Mouse (Mus musculus): ENCODE data around the gene Nlrx1.
"Not testable (repeated sequence)": the region's sequence is repeated elsewhere in the genome, so short reads cannot be mapped to it uniquely, and the experiment has no call there.

Gene Nlrx1

GRCm38 (mm10) chr9:44268432-44268831 lies at the start of gene Nlrx1:
TSS of gene Nlrx1 (minus strand) at chr9:44268599.
- DNase-seq (ENCODE audit: low spot score) = no peak

DNA sequence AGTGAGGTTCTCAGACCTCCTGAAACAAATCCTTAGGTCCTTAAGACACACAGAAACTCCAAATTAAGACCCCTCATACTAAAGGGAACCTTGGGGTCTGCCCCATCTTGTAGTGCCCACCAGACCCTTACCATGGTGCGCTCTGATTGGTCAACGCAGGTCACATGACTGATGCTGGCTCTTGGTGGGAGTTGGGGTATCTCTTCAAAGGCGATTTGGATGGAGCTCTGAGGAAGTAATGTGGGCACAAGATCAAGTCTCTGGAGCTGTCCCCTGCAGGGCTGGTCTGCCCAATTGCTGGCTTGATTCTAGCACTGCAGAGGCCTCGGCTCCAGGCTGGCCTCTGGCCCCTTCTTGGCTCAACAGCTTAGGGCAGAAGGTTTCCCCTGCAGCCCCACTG lies 49.1 kb upstream of the Nlrx1 start:
- DNase-seq (ENCODE audit: low spot score) = no peak

GRCm38 (mm10) chr9:44314910-44315309 lies 46.5 kb upstream of the Nlrx1 start:
- no peak for DNase-seq (ENCODE audit: low spot score)

- no peak for DNase-seq (ENCODE audit: low spot score)
These were observed 45.8 kb upstream of the Nlrx1 start for GRCm38 (mm10) chr9:44314257-44314547.

DNA sequence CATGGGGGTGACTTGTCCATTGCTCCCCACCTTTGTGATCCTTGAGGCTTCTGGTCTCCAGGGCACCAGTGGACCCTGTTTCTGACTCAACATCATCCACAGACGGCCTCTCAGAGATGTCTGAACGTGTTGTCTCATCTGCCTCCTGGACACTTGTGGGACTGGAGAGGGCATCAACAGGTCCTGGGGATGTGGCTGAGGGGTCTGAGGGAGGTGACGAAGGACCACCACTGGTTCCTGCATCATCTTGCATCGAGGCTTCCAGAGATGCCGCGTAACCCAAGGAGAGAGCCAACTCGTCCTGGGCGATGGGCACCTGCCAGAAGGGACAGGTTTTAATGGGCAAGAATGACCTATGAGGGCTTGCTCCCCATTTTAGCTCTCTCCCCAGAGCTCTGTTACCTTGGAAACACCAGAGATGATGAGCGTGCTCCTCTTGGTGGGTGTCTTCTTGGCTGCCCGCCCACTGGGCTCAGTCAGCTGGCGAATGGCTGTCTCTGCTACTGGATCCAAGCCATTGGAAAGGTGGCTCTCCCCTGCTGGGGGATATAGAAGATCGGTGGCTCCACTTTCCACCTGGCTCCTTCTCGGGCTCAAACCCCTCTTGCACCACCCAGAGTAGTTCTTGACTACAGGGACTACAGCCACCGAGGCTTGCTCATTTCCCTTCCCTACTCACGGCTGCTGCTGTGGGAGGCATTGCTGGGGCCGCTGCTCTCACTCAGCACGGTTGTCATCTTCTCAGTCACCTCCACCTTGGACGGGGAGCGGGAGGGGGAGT lies 45.3 kb upstream of the Nlrx1 start:
- DNase-seq (ENCODE audit: low spot score) = peak; percentile 71

DNA sequence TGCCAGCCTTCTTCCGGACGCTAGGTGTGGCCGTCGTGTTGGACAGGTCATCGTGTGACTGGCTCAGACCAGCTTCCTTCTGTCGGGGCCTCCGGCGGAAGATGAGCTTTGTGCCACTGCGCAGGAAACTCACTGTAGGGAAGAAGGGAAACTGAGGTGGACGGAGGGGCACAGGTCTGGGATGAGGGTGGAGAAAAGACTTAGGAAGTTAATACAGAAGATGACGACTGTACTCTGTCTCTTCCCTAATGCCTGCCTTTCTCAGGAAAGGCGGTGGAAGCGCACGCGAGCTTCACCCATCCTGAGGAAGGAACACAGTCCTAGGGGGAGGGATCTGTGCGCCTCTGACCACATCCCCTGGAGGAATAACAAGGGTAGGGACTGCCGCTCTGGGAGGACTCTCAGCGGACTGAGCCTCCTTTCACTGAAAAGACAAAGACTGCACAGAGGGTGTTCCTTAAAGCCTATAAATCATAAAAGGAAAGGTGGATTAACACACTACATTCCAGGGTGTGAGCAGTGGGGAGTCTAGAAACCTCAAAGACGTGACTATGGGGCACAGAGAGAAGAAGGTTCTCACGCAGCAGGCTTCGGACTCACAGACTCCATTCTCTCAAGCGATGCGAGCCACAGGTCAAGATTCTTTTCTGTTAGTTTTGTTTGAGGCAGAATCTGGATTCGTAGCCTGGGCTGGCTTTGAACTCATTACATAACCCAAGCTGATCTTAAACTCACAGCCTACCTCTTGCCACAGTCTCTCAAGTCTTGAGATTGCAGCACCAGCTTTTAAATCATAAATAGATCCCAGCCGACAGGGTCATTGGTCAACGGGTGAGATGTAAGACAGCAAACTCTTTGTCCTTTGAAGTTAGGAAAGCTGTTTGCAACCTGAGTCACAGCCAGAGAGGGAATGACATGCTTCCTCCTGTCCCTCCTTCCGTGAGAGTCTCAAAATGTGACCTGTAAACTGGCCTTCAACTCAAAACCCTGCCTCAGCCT lies 43.0 kb upstream of the Nlrx1 start:
- DNase-seq (ENCODE audit: low spot score) = no peak

DNA sequence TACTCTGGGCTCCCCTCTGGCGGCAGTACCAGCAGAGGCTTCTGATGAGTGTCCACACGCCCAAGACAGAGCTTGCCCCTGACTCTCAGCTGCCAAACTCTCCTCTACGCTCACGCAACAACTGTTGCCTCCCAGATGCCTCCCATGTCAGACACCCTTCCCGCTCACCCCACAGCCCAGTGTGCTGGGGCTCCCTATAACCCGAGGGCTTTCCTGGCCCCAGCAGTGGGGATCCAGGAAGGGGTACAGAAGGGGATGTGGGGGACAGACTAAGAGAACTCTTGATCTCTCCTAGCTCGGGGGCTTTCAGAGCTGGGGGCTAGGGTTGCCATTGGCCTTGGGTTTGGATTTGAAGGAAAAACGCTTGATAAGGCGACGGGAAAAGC lies 42.3 kb upstream of the Nlrx1 start:
- DNase-seq (ENCODE audit: low spot score) = no peak

DNA sequence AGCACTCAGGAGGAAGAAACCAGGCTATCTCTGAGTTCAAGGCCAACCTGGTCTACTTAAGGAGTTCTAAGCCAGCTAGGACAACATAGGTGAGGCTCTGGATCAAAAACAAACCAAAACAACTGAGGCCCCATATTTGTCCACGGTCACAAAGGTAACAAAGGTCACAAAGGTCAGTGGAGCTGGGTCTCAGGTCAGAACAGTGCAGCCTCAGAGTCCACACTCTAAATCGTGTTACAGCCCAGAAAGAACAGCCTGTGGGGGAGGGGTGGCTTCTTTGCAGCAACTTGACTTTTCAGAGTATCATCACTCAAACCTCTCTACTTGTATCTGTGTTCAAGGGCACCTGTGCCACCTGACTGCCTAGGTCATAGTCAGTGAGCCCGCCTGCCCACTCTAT lies 41.4 kb upstream of the Nlrx1 start:
- no peak for DNase-seq (ENCODE audit: low spot score)

GRCm38 (mm10) chr9:44307248-44307647 lies 38.8 kb upstream of the Nlrx1 start:
- no peak for DNase-seq (ENCODE audit: low spot score)

DNA sequence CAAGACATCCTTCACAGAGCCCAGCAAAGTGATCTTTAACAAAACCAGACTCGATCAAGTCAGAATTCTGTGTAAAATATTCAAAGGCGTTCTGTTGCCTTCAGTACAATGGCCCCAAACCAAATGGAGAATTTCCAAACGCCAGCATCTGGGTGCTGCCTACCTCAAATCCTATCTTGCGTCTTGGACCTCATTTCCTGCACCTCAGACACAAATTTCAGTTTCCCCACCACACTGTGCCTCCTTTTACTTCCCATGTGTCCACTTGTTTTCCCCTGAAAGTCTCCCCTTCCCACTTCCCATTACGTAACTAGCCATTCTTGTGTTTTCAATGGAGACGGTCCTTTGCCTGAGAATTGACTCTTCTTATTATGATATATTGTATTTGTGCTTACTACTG lies 38.1 kb upstream of the Nlrx1 start:
- DNase-seq (ENCODE audit: low spot score) = no peak

- DNase-seq (ENCODE audit: low spot score) = peak; percentile 97
These were observed 37.2 kb upstream of the Nlrx1 start, which contains the start of gene Hinfp for GRCm38 (mm10) chr9:44305466-44306079. TSS of gene Hinfp (minus strand) at chr9:44305671.

DNA sequence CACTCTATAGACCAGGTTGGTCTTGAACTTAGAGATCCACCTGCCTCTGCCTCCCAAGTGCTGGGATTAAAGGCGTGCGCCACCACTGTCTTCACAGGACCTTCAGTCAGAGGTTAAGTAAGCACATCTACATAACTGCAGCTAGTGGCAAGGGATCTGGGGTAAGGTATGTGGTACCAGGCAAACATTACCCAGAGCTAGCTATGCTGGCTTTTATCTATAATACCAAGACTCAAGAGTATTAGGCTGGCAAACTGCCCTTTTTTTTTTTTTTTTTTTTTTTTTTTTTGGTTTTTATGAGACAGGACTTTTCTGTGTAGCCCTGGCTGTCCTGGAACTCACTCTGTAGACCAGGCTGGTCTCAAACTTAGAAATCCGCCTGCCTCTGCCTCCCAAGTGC lies 31.6 kb upstream of the Nlrx1 start:
- not testable (repeated sequence) for DNase-seq (ENCODE audit: low spot score)

DNA sequence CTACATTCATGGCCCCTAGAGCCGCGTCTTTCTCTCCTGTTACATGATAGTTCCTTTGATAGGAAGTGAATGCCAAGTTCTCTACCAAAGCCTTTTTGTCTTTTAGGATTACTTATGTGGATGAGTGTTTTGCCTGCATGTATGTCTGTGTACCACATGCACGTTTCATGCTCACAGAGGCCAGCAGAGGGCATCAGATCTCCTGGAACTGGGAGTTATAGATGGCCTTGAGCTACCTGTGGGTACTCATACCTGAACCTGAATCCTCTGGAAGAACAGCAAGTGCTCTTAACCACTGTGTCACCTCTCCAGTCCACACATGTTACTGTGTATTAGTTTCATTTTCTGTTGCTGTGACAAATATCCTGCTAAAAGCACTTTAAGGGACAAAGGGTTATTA lies 24.1 kb upstream of the Nlrx1 start:
- DNase-seq (ENCODE audit: low spot score) = no peak

GRCm38 (mm10) chr9:44288959-44289291 lies 20.5 kb upstream of the Nlrx1 start:
- DNase-seq (ENCODE audit: low spot score) = no peak

GRCm38 (mm10) chr9:44288076-44288958 lies 19.9 kb upstream of the Nlrx1 start, which contains the start of gene Abcg4:
TSS of gene Abcg4 (minus strand) at chr9:44288615.
- DNase-seq (ENCODE audit: low spot score) = no peak

DNA sequence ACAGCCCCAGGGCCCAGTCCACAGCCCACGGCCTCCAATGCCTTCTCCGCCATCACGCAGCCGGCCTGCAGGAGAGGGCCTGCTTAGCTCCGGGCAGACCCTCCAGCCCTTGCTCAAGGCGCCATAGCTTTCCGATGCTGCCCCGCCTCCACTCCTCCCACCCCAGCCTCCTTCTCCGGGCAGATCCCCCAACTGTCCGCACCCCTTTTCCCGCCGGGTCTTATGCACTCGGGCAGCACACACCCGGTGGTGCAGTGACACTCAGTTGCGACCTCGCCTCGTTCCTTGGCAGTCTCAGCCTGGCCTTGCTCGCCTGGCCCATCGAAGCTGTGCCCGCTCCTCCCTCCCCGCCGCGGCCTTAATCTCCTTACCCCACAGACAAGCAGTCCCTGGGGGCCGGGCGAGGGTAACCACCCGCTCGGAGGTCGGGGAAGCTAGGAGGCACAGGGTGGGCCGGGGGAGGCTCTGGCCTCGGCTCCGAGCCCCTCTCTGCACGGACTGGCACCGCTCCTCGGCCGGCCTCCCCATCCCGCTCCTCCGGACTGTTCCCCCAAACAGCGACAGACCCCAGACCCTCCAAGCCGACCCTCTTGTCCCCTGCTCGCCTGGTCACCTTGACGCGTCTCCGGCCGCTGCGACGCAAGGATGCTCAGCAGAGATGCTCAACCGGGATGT lies 19.1 kb upstream of the Nlrx1 start:
- no peak for DNase-seq (ENCODE audit: low spot score)

DNA sequence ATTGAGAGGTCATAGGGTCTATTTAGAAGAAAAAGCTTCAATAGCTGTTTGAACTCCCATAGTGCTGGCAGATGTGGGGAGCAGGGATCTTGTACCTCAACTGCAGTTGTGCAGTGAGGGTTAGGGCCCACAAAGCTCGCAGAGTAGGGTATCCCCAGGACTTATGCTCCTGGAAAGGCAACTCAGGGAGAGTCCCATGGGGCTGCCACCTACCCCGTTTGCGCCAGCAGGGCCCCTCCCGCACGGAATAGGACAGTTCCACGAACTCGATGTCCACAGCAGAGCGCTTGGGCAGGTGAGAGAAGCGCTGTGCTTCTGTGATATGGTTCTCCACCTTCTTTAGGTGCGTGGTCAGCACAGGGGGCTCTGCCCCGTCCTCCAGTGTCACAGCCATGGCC lies 18.6 kb upstream of the Nlrx1 start:
- no peak for DNase-seq (ENCODE audit: low spot score)

GRCm38 (mm10) chr9:44286256-44286850 lies 18.0 kb upstream of the Nlrx1 start:
- no peak for DNase-seq (ENCODE audit: low spot score)

- no peak for DNase-seq (ENCODE audit: low spot score)
These were observed 14.8 kb upstream of the Nlrx1 start for GRCm38 (mm10) chr9:44283183-44283582.

DNA sequence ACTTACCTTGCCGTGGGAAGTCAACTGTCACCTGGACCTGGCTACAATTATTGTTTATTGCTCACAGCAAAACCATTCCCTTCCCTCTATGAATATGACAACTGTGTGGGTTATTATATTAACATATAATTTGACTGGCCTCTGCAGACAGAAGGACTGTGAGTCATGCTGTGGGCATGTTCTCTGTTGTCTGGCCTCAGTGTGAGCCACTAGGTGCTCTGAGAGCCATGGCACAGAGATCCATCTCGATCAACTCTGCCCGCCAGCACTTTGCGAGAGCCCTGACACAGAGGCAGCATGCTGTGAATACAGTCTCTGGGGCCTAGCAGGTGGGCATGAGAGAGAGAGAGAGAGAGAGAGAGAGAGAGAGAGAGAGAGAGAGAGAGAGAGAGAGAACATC lies 1.6 kb upstream of the Nlrx1 start:
- DNase-seq (ENCODE audit: low spot score) = no peak

GRCm38 (mm10) chr9:44269077-44269476 lies 678 bp upstream of the Nlrx1 start:
- no peak for DNase-seq (ENCODE audit: low spot score)

All from left cerebral cortex, adult 11 months (tissue).